Mouse (Mus musculus) CH12.LX (cell line): ENCODE data around the gene Ptprd. TPM values are rescaled to one million over a fixed set of nuclear protein-coding genes. Genes with fewer than 3 reads are reported as not detected.

Source experiments
- DNase-seq: peaks from one replicate; pipeline ENCODE4 v3.0.0-alpha.2; 2013; ENCODE audit errors: extremely low read depth
- H3K27ac ChIP-seq: 2 replicates; pipeline ENCODE4 v1.5.1; 2012; ENCODE audit warnings: low read depth, mild to moderate bottlenecking, control low read depth, moderate library complexity; ENCODE audit not compliant: insufficient read depth
- H3K27me3 ChIP-seq: replicated peaks from 2 replicates; pipeline ENCODE3; 2012; ENCODE audit warnings: inconsistent platforms
- H3K36me3 ChIP-seq, 2 experiments: replicated peaks in 1 of 2; 2 replicates each; pipeline versions ENCODE3 to v1.6.1; 2012; ENCODE audit warnings: inconsistent platforms in 1 of 2, low read length in 1 of 2, mild to moderate bottlenecking in 1 of 2, mixed read lengths in 1 of 2, moderate library complexity in 1 of 2; ENCODE audit not compliant: control insufficient read depth in 1 of 2, insufficient read depth in 1 of 2
- H3K4me1 ChIP-seq, 2 experiments: 2 replicates each; pipeline ENCODE4 v1.6.1; 2012; ENCODE audit warnings: inconsistent platforms in 1 of 2, moderate library complexity in 1 of 2; ENCODE audit not compliant: insufficient read depth in 2 of 2, control insufficient read depth in 1 of 2
- H3K4me2 ChIP-seq: 2 replicates; pipeline ENCODE4 v1.6.1; 2012; ENCODE audit warnings: low read depth, mild to moderate bottlenecking, control low read depth; ENCODE audit not compliant: poor library complexity, insufficient read depth, severe bottlenecking
- H3K4me3 ChIP-seq, 3 experiments: fragments of 150-350 bp in 1 of 3; sonication (generic) in 1 of 3; replicated peaks in 1 of 3; 2 replicates each; pipeline versions ENCODE3 to v1.5.1; 2011 to 2012; ENCODE audit warnings: low read depth in 2 of 3, low read length in 2 of 3, mild to moderate bottlenecking in 2 of 3, moderate library complexity in 2 of 3, control low read depth in 1 of 3, improper control_type of control experiment in 1 of 3, inconsistent platforms in 1 of 3, mixed read lengths in 1 of 3; ENCODE audit not compliant: poor library complexity in 1 of 3
- H3K79me2 ChIP-seq: replicated peaks from 2 replicates; pipeline ENCODE4 v1.6.1; 2012; ENCODE audit warnings: mild to moderate bottlenecking, moderate library complexity; ENCODE audit not compliant: control insufficient read depth, poor library complexity, insufficient read depth, severe bottlenecking; ENCODE audit errors: extremely low read depth
- H3K9ac ChIP-seq: 2 replicates; pipeline ENCODE4 v1.6.1; 2012; ENCODE audit warnings: low read depth, mild to moderate bottlenecking, control low read depth, moderate library complexity; ENCODE audit not compliant: insufficient read depth
- H3K9me3 ChIP-seq: replicated peaks from 2 replicates; pipeline ENCODE3; 2012; ENCODE audit warnings: low read length, inconsistent platforms, mixed read lengths
- BHLHE40 ChIP-seq: IDR thresholded peaks from 2 replicates; pipeline ENCODE4 v1.6.1; 2011; ENCODE audit warnings: mild to moderate bottlenecking, low read depth, low read length, improper control_type of control experiment
- CHD1 ChIP-seq: IDR thresholded peaks from 2 replicates; pipeline ENCODE4 v1.6.1; 2012; ENCODE audit warnings: low read depth, low read length, improper control_type of control experiment, inconsistent platforms
- CHD2 ChIP-seq: IDR thresholded peaks from 2 replicates; pipeline ENCODE4 v1.6.1; 2011; ENCODE audit warnings: low read length, improper control_type of control experiment
- CTCF ChIP-seq, 2 experiments: IDR thresholded peaks in 1 of 2; conservative IDR thresholded peaks in 1 of 2; 2 replicates each; pipeline ENCODE4 v1.5.1; 2011 to 2012; ENCODE audit warnings: low read depth in 2 of 2, low read length in 2 of 2, improper control_type of control experiment in 1 of 2, inconsistent platforms in 1 of 2, mild to moderate bottlenecking in 1 of 2, moderate library complexity in 1 of 2
- EP300 ChIP-seq: IDR thresholded peaks from 2 replicates; pipeline ENCODE4 v1.6.1; 2011; ENCODE audit warnings: low read length, improper control_type of control experiment
- HCFC1 ChIP-seq: IDR thresholded peaks from 2 replicates; pipeline ENCODE4 v1.6.1; 2012; ENCODE audit warnings: low read depth, mild to moderate bottlenecking, inconsistent platforms, low read length, improper control_type of control experiment
- IRF4 ChIP-seq: IDR thresholded peaks from 2 replicates; pipeline ENCODE4 v1.6.1; 2014; ENCODE audit warnings: low read depth, mild to moderate bottlenecking, inconsistent platforms, low read length, improper control_type of control experiment
- KAT2A ChIP-seq: IDR thresholded peaks from 2 replicates; pipeline ENCODE4 v1.6.1; 2012; ENCODE audit warnings: low read length, improper control_type of control experiment, inconsistent platforms; ENCODE audit not compliant: insufficient replicate concordance
- MAX ChIP-seq: IDR thresholded peaks from 2 replicates; pipeline ENCODE4 v1.6.1; 2011; ENCODE audit warnings: low read length, improper control_type of control experiment
- MXI1 ChIP-seq: IDR thresholded peaks from 2 replicates; pipeline ENCODE4 v1.6.1; 2011; ENCODE audit warnings: mild to moderate bottlenecking, low read depth, low read length, improper control_type of control experiment
- NRF1 ChIP-seq: IDR thresholded peaks from 2 replicates; pipeline ENCODE4 v1.6.1; 2014; ENCODE audit warnings: low read depth, mild to moderate bottlenecking, inconsistent platforms, low read length, improper control_type of control experiment, moderate library complexity
- POLR2AphosphoS2 ChIP-seq: IDR thresholded peaks from 2 replicates; pipeline ENCODE4 v1.6.1; 2011; ENCODE audit warnings: low read depth, low read length, improper control_type of control experiment
- RAD21 ChIP-seq: IDR thresholded peaks from 2 replicates; pipeline ENCODE4 v1.6.1; 2011; ENCODE audit warnings: low read depth, mild to moderate bottlenecking, low read length, improper control_type of control experiment, moderate library complexity
- SIN3A ChIP-seq: IDR thresholded peaks from 2 replicates; pipeline ENCODE4 v1.6.1; 2012; ENCODE audit warnings: low read length, improper control_type of control experiment, inconsistent platforms
- SMC3 ChIP-seq: IDR thresholded peaks from 2 replicates; pipeline ENCODE4 v1.6.1; 2011; ENCODE audit warnings: low read depth, low read length, improper control_type of control experiment
- USF2 ChIP-seq: conservative IDR thresholded peaks from 2 replicates; pipeline ENCODE4 v1.6.1; 2011; ENCODE audit warnings: low read depth, low read length, improper control_type of control experiment
- ZC3H11A ChIP-seq: IDR thresholded peaks from 2 replicates; pipeline ENCODE4 v1.6.1; 2012; ENCODE audit warnings: low read depth, mild to moderate bottlenecking, inconsistent platforms, low read length, improper control_type of control experiment
- ZNF384 ChIP-seq: IDR thresholded peaks from 2 replicates; pipeline ENCODE4 v1.6.1; 2012; ENCODE audit warnings: low read depth, low read length, improper control_type of control experiment, inconsistent platforms
- dilution Hi-C: fragments of 300-500 bp; cut with MboI; formaldehyde crosslinking; loops from 2 replicates; pipeline ENCODE4 v1.14.3; 2020; ENCODE audit warnings: low sequenced_read_pairs; ENCODE audit not compliant: extremely low pct_unique_long_range_greater_than_20kb, extremely low pct_ligation_motif_present
- in situ Hi-C: fragments of 300-500 bp; cut with MboI; formaldehyde crosslinking; loops from 3 replicates; pipeline ENCODE4 v1.14.3; 2019; ENCODE audit warnings: low sequenced_read_pairs, low pct_ligation_motif_present, low pct_unique_long_range_greater_than_20kb, mixed read lengths
- polyA plus RNA-seq: library from polyadenylated mRNA; unstranded; fragments of >175 nt; gene quantifications from 2 replicates; pipeline ENCODE4 v1.2.1, GENCODE M21; 2012; ENCODE audit warnings: low read depth; ENCODE audit not compliant: insufficient read length
- total RNA-seq, 2 experiments: library from RNA; depleted of rRNA; stranded (reverse); fragments of 300-350 nt in 1 of 2; fragments of >200 nt in 1 of 2; gene quantifications; 2 replicates each; pipeline ENCODE4 v1.2.3; 2012 to 2014

Ptprd gene
- total and polyA plus RNA-seq, 3 experiments: not detected

DNA sequence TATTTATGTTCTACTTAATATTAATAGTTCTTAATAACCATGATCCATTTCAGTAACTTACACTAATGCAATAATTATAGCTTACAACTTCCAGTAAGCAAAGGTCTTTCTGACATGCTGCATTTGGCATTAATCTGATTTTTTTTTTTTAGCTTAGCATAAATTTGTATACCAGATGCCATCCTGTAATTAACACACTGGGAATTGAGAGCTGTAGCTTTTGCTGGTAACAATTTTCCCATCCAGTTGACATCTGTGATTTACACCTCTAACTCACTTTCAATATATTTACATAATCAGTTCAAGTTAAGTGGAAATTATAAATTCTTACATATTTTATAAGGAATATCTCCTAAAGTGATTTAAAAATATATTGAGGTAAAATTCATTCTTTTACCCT lies 134.3 kb downstream of the Ptprd start:
- H3K36me3 ChIP-seq: no peaks in the 10 kb centered on the region
- peaks cover 12% of the 10 kb centered on the region for H3K9me3 ChIP-seq
- no peaks in the 10 kb centered on the region for H3K27me3 ChIP-seq
- TF ChIP-seq HCFC1 (no peak), MAX (no peak), SMC3 (no peak), EP300 (no peak), SIN3A (no peak), NRF1 (no peak), MXI1 (no peak), BHLHE40 (no peak), CHD1 (no peak), IRF4 (no peak), CTCF (conservative IDR thresholded peaks at IDR 0.05 in 1 of 2, IDR thresholded peaks at IDR 0.05 in 1 of 2; ENCODE audit: low read depth in 2 of 2, low read length in 2 of 2) (no peak), RAD21 (no peak), KAT2A (no peak), USF2 (no peak), ZC3H11A (no peak), POLR2AphosphoS2 (no peak), CHD2 (no peak)
- no peak overlapping the region for H3K4me3 ChIP-seq
- H3K27ac ChIP-seq: no peak overlapping the region
- in situ Hi-C loops: no loop called here
- no peaks in the 10 kb centered on the region for H3K4me1 ChIP-seq
- no peak for DNase-seq
- dilution Hi-C loops: no loop called here
- H3K79me2 ChIP-seq: no peaks in the 10 kb centered on the region
- no peak overlapping the region for H3K9ac ChIP-seq
- H3K4me2 ChIP-seq: no peak overlapping the region

DNA sequence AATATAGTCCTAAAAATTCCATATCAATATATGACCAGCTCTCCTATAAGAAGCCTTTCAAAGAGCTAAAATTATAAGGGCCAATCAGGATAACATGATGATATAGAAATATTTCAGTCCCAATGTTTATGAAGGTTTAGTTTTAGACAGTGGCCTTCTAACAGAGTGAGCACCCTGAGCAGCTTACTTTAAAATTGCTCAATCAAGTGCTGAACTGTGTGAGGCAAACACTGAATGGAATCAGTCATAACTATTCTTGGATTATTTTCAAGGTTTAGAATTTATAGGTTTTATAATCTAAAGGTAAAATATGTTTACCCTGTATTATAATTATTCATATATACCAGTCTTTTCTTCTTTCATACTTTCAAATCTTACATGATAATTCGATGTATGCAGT lies 134.7 kb downstream of the Ptprd start:
- Histone ChIP-seq H3K4me3 (no peak overlapping the region), H3K79me2 (no peaks in the 10 kb centered on the region), H3K9me3 (peaks cover 14% of the 10 kb centered on the region), H3K36me3 (no peaks in the 10 kb centered on the region), H3K9ac (no peak overlapping the region), H3K27ac (no peak overlapping the region), H3K27me3 (no peaks in the 10 kb centered on the region), H3K4me2 (no peak overlapping the region), H3K4me1 (no peaks in the 10 kb centered on the region)
- no peak for DNase-seq
- dilution Hi-C loops: no loop called here
- in situ Hi-C loops: no loop called here
- no peak for TF ChIP-seq CHD1
- no peak for TF ChIP-seq EP300
- TF ChIP-seq SIN3A: no peak
- no peak for TF ChIP-seq ZNF384
